Mouse (Mus musculus) right cerebral cortex, postnatal 25 days (tissue): ENCODE results near the gene Coq7.

Source experiments
- DNase-seq: peaks from one replicate; pipeline ENCODE4 v3.0.0; 2022

Coq7 gene

GRCm38 (mm10) chr7:118461400-118462136, 71.6 kb downstream of the Coq7 start:
- DNase-seq, result no peak
